Mouse (Mus musculus) cerebellum, postnatal 10 days (tissue): ENCODE data around the gene Sult4a1.

Source experiments
- DNase-seq, 2 experiments: peaks; one replicate each; pipeline ENCODE4 v3.0.0; 2021; ENCODE audit warnings: mixed read lengths in 2 of 2

Gene Sult4a1

DNA sequence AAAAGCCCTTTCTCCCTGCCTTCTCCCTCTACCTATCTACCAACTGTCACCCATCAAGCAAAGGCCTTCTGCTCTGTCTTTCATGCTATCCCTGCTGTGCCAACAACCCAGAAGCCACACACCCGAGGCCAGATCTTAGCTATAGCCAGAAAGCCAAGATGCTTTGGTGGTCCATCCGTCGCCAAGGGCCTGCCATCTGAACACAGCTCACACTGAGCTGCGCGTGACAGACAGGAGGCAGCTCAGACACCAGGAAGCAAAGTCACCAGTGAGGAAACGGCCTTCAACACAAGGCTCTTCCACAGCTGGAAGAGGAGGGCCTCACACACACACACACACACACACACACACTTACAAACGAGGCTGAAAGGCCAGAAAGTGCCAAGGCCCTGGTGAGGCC lies 10.6 kb downstream of the Sult4a1 start:
- DNase-seq, result peak; percentile 61 to 80

DNA sequence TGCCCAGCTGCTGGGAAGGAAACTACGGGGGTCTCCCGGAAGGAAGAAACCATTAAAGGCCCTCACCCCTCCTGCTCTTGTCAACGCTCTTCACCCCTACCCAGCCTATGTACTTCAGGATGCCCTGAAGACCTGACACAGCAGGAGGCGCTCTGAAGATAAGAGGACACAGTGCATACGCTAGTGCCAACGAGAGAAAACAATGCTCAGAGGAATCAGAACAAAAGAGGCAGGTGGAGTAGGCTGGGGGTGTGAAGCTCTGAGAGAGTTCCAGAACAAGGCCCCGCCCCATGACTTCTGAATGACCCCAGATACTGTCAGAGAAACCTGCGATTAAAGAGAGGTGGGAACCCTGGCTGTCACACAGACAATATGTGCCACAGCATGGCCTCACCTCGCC lies 18.8 kb downstream of the Sult4a1 start:
- no peak for DNase-seq

DNA sequence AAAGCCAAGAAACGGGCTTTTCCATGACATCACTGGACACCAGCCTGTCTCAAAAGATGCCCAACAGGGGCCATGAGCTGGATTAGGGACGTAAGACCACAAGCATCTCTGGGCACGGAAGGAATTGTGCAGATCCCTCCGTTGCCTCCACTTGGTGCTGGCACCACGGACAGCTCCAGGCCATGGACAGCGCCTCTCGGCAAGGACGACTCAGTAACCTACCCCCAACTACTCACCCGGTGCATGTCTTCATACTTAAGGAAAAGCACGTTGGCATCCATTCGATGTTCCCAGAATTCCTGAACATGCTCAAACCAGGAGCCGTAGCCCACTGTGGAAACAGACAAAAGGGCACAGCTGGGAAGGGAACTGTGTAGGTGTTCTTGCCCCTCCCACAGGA lies 19.2 kb downstream of the Sult4a1 start:
- no peak for DNase-seq

- DNase-seq, result no peak
Measured at GRCm38 (mm10) chr15:84080069-84080468, 25.5 kb downstream of the Sult4a1 start.

DNA sequence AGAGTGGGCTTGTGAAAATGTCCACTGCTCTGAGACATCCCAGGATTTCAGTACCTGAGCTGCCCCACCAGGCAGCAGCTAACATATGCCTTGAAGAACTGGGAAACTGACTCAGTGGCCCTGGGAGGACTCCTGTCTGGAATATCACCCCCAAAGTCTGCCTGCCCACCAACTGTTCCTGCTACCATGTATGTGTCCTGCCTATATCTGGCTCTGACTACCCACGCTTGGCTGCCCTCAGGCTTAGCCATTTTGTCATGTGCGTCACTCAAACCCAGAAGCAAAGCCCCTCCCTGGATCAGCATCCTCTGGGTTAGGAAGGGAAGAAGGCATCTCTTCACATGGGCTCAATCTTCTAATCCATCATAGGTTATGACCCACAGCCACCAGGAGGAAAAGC lies 26.0 kb downstream of the Sult4a1 start:
- DNase-seq, result no peak

GRCm38 (mm10) chr15:84078667-84079066 lies 26.9 kb downstream of the Sult4a1 start:
- no peak for DNase-seq

DNA sequence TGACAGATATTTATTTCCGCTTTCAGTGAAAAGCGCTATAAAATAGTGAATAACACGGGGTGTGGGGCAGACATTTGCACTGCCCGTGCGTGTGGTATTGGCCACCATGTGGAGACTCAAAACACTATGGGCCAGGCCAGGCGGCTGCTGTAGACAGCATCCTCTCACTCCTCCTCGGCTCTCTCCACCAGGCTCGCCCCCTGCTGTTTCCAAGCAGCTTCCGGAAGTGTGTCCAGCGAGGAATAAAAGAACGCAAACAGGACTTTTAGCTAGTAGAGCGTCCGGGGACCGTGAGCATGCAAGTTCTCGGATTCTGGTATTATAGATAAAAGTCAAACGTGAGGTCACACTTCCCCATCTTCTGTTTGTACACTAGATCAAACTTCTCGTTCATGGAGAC lies 28.4 kb downstream of the Sult4a1 start:
- DNase-seq, result no peak

GRCm38 (mm10) chr15:84074705-84075185 lies 30.8 kb downstream of the Sult4a1 start:
- DNase-seq, result peak; percentile 72 to 78

- peak; percentile 91 to 92 for DNase-seq
Measured at GRCm38 (mm10) chr15:84073911-84074704, 31.4 kb downstream of the Sult4a1 start.

GRCm38 (mm10) chr15:84073058-84073457 lies 32.5 kb downstream of the Sult4a1 start:
- peak; percentile 58 to 67 for DNase-seq

- DNase-seq, result peak; percentile 96 to 97
Measured at GRCm38 (mm10) chr15:84072226-84072625, 33.3 kb downstream of the Sult4a1 start.

- no peak for DNase-seq
Measured at GRCm38 (mm10) chr15:84070116-84070676, 35.4 kb downstream of the Sult4a1 start.

DNA sequence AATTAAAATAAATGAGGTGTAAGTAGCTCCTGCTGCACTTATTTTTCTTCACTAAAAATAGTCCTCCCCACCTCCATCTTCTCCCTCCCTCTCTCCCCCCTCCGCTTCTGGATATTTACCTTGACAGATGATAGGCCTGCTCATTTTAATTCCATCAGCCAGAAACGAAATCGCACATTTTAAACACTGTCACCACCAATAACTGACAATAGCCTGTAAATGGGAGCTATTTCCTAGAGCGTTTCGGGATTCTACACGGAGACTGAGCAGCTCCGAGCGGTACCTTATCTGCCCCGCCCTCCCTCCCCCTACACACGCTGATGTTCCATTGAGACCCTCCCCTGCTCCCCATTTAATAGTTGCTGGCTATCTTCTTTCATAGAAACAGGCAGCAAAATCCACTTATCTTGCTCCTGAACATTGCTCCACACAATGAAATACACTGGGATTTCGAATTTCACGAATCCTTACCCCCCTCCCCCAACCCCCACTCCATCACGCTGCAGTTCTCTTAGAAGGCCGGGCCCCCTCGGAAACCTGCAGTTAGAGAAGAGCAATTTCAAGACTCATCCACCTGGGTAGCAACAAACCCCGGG lies 36.0 kb downstream of the Sult4a1 start:
- no peak for DNase-seq

GRCm38 (mm10) chr15:84065701-84066100 lies 39.9 kb downstream of the Sult4a1 start:
- no peak for DNase-seq

GRCm38 (mm10) chr15:84065140-84065539 lies 40.4 kb downstream of the Sult4a1 start, which contains the start of gene Efcab6:
Efcab6 (minus strand) TSS chr15:84065379.
- DNase-seq, result peak; percentile 78 to 83

GRCm38 (mm10) chr15:84058841-84059240 lies 46.7 kb downstream of the Sult4a1 start:
- no peak for DNase-seq

DNA sequence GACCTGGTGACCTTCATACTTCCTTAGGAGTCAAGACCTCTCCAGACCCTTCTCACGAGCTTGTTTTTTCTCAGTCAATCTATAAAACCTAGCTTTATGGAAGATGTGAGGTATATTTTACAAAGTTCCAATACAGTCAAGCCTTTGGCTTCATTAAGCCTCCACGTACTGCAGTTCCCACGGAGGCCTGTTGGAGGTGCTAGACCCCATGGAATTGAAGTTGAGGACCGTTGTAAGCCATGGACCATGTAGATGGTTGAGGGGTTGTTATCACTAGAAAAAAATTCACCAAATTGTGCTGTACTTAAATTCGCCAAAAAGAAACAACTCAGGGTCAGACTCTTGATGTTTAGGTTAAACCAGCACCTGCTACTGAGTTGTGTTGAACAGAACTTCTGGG lies 49.5 kb downstream of the Sult4a1 start:
- DNase-seq, result no peak

- DNase-seq, result peak; percentile 92 to 93
Measured at GRCm38 (mm10) chr15:84053859-84054258, 51.7 kb downstream of the Sult4a1 start.

GRCm38 (mm10) chr15:84053240-84053639 lies 52.3 kb downstream of the Sult4a1 start:
- no peak for DNase-seq

DNA sequence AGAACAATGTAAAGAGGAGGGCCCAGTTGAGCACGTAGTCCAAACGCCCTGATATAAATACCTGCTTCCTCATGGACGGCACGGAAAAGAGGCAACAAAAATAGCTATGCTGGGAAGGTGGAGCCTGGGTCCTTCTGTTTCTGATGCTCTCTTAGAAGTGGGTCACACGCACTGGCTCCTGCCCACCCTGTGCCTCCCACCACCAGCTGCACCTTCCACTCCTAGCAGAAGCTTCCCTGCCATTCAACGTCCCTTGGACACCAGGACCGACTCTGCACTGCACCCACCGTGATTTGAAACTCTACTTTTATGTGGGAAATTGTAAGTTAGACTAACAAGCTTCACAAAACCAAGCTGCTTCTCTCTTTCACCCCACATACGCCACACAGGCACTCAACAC lies 53.2 kb downstream of the Sult4a1 start:
- DNase-seq, result no peak

GRCm38 (mm10) chr15:84049570-84049969 lies 56.0 kb downstream of the Sult4a1 start:
- DNase-seq, result no peak

DNA sequence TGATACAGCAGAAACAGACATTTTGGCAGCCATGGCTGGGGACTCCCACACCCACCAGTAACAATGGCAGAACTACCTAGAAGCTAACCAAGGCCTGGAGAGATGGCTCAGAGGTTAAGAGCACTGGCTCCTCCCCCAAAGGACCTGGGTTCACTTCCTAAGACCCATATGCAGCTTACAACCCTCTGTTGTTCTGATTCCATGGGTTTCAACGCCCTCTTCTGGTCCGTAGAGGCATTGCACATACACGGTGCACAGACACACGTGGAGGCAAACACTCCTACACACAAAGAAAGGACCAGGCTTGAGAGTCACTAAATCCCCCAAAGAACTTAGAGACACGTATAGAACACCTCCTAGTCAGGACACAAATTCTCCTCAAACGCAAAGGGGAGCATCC lies 60.0 kb downstream of the Sult4a1 start:
- DNase-seq, result no peak

DNA sequence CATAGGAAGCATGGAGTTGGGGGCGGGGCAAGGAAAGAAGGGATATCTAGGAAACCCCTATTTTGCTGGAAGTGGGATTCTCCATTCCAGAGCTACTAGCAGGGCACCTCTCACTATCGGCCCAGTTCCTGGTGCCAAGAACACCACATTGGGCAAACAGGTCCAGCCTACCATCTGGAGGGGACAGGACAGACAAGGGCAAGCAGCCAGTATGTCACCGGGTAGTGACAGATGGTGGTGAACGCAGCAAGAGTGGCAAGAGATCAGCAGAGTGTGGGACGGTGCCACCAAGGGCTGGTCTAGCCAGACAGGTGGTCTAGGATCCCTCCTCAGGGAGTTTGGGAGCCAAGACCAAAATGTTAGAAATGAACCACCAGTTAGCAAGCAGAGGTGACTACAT lies 68.5 kb downstream of the Sult4a1 start:
- peak; percentile 98 for DNase-seq
